Mouse (Mus musculus): ENCODE results near the gene Fam3c.

DNA sequence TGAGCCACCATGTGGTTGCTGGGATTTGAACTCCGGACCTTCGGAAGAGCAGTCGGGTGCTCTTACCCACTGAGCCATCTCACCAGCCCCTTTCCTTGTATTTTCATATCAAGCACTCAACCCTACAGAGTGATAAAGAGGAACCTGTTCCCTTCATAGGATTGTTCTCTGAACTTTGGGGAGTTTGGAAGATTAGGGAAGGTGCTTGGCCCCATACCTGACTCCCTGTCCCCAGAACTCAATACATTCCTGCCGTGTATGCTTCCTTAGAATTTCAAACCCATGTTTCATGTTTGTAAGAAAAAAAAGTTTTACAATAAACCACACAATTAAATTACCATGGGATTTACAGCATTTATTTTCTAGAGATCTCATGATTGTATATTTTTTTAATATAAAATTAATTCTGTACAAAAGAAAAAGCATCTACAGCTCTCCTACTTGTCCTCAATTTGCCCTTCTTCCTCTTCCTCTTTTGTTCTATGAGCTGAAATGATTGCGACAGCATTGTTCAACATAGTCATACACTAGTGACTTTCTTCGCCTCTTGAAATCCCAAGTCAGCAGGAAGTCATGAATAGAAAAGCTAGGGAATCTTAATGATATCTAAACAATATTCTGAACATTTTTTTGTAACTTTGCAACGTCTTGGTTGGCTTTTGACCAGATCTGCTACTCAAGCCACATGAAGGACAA lies 42.2 kb upstream of the Fam3c start:
- no peak for TF ChIP-seq EP300 (IDR thresholded peaks at IDR 0.05; ENCODE audit: low read depth)
- TF ChIP-seq CTCF (IDR thresholded peaks at IDR 0.05; ENCODE audit: low read depth), result no peak
